Mouse (Mus musculus) spleen, postnatal 36 days (tissue): ENCODE results near the gene Plekha8.

Experiments
- DNase-seq, 2 experiments: peaks; one replicate each; pipeline ENCODE4 v3.0.0; 2022; ENCODE audit warnings: low spot score in 2 of 2, mixed read lengths in 1 of 2

Gene Plekha8

DNA sequence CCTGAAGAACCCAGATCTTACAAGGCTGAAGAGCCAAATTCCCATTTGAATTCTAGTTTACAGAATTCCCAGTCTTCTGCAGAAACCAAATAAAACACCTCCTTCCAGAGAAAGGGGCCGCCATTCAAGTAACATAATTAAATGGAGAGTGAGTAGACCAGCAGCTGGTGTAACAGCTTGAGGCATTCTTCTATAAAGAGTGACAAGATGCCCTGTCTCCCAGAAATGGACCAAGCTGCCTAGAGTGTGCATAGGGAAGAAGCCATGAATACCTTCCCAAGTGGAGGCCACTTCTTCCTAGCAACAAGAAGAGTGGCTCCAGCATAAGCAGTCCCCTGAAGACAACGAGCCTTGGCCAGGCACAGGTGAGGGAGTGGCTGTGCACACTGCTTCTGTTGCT, 47.0 kb downstream of the Plekha8 start:
- no peak for DNase-seq

DNA sequence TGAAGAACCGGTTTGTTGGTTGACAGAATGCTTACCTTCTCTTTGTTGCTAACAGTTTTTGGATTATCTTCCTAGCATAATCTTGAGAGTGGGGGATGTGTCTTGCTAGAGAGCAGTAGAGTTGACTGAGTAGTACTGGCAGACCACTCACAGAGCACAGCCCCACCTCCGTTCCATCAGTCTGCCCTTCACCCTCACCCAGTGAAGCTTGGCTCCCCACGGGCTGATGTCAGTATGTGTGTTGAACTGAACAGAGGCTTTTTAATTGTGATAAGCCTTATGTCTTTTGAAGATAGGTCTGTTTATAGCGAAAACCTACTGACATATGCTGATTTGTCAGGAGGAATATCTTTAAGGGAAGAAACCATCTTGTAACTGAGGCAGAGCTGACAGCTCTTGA, 48.3 kb downstream of the Plekha8 start:
- no peak for DNase-seq

DNA sequence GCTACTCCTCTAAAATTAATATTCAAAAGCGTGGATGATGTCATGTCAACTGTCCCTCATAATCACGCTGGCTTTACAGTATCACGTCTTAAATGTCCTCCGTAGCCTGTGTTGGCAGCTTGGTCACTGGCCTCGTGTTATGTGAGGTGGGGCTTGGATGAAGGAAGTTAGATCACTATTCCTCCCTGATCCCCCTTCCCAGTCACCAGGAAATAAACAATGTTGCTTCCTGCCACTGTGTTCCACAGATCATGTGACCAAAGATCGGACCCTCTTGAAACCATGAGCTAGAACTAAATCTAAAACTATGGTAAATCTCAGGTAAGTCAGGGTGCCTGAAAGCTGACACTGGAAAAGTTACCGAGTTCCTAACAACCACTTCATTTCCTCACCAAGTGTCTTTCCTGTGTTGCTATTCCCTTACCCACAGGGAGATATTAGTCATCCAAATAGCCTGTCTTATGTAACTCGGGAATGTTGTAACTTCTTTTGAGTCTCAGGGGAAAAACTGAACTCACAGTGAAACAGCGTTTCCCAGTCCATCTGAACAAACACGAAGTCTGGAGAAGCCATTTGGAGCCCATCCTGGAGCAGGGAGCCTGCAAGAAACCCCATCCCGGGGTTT, 60.7 kb downstream of the Plekha8 start:
- DNase-seq: no peak

DNA sequence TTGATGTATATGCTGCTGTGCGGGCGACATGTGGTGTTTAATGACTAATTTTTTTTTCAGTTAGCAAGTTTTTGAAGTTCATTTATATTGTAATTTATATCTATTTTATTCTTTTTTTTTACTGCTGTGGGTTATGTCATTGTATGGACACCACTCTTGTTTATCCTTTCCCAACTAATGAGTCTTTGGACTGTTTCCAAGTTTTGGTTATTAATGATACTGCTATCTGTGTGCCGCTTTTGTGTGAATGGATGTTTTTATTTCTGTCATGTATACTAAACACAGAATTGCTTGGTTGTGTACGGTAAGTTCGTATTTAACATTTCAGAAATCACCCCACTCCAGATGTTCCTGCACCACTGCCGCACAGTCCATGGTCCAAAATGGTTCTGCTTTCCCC, 63.0 kb downstream of the Plekha8 start:
- no peak for DNase-seq

DNA sequence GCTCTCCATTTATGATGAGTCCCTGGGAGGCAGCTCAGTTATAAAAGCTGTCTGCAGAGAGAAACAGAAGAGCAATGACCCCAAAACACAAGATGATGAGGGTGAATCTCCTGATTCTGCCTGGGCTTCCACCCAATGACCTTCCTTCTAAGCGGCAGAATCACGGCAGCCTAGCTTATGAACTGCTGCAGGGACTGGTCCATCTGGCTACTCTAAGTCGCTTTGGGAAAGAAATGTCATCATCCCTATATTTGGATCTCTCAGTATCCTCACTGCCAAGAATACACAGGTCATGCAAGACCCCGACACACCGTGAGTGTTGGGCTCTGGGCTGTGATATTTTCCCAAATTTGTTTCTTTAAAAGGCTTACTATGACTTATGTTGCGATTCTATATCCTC, 75.0 kb downstream of the Plekha8 start:
- DNase-seq: no peak

DNA sequence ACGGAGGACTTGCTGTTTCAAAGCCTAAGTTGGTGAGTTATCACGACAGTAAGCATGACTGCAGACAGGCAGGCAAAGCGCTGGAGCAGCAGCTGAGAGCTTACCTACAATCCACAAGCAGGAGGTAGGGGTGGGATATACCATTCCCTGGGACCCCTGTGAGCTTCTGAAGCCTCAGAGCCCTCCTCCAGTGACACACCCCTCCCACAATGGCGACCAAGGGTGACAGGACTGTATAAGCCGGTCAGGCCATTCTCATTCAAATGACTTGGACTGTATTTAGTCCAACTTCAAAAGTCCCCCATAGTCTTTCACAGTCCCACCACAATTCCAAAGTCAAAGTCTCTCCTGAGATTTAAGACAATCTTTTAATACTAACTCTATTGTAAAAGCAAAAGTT, 78.0 kb downstream of the Plekha8 start:
- DNase-seq: no peak

DNA sequence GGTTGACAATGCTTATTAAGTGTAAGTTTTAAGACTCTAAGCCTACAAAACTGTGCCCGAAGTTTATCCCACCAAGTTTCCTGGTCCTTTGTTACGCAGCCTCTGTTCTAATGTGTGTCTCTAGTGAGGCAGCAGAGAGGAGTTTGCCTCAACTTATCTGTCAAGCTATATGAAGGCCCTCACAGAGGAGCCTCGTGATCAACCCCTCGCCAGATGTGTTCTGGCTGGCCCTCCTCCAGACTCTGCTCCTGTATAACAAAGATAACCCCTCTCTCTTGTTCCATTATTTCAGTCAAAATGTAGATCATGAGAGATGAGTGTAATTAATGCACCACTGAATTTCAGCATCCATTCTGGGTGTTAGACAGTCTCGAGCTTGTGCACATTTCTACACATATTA, 84.8 kb downstream of the Plekha8 start:
- peak; percentile 44 to 68 for DNase-seq

DNA sequence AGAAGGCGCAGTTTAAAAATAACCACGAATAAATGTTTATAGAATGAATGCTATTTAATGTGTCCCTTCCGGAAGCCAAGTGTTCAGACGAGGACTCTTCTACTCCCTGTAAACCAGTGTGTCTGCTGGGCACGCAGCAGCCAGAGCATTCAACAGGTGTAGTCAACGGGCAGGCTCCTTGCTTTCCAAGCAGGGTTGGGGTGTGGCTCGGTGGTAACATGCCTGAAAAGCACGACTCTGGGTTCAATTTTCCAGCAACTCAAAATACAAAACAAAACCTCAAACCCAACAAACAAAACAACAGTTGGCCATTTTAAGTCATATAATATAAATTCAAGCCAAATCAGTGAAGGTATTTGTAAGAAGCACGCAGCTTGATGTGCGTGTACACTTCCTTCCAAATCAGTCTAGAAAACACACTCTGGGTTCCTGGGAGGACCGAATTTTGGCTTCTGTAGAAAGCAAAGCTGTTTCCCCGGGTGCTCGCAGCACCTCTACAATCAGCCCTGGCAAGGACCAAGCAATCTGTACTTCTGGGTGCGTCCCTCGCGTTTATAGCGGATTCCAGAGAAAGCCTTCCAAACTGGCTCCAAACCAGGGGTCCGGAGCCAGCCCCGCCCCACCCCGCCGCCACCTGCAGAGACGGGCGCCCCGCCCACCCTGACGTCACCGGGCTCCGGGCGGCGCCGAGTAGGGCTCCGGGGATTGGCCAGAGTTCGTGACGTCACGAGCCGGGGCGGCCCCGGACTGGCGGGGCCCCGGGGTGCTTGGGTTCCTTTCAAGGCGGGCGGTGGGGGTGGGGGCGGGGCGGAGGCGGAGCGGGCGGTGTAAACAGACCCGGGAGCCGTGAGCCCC, 86.2 kb downstream of the Plekha8 start, which contains the start of gene Mturn:
Gene Mturn, plus strand, starts transcription at position 734 of the 855 bp plus-strand sequence.
- DNase-seq: peak; percentile 99

DNA sequence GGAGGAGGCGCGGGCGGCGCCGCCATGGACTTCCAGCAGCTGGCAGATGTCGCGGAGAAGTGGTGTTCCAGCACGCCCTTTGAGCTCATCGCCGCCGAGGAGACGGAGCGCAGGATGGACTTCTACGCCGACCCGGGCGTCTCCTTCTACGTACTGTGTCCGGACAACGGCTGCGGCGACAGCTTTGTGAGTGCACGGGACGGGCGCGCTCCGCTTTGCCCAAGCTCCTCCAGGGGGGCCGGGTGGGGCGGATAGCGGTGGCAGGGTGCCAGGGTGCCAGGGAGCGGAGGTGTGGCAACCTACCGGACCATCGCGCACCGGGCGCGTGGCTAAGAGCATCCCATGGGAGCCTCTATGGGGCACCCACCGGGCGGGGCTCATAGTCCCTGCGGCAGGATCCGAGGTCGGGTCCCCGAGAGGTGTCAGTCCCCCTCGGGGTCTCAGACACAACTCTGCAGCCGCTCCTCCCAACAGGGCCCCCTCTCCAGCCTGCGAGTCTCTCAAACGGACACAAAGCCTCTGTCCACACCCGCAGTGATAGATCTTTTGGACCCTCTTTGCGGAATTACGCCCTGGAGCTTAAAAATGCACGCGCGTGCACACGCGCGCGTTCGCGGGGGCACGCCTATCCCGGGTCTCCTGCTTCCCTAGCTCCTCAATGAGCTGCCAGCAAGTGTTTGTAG, 87.0 kb downstream of the Plekha8 start:
- no peak for DNase-seq

DNA sequence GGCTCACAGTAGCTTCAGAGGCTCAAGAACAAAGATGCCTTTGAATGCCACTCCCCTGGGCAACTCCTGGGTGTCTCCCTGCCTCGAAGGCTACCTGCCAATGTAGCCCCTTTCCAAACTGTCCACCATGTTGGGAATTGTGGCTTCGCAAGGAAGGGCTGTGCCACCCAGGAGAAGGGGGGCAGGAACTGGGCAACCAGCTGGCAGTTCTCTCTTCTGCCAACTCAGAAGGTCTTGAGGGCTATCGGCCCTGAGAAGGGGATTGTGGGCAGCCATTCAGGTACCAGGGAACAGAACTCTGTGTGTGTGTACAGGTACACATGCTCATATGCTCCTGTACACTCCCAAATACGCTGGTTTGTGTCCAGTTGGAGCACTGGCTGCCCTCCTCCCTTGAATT, 89.2 kb downstream of the Plekha8 start:
- DNase-seq: no peak

DNA sequence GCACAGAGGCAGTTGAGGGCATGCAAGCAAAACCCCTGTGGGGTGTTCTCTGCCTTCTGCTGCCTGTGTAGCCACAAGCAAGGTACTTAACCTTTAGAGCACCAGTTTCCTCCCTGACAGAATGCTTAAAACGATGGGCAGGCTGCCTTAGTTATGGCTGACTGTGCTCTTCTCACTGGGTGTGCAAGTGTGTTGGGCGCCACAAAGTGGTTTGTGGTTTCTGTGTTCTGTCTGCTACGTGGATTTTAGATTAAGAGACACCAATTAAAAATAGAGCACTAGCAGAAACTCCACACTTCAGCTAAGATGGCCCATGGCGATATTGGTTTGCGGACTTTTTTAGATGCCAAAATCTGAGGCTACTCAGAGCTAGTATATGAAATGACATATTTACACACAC, 90.2 kb downstream of the Plekha8 start:
- DNase-seq: no peak

DNA sequence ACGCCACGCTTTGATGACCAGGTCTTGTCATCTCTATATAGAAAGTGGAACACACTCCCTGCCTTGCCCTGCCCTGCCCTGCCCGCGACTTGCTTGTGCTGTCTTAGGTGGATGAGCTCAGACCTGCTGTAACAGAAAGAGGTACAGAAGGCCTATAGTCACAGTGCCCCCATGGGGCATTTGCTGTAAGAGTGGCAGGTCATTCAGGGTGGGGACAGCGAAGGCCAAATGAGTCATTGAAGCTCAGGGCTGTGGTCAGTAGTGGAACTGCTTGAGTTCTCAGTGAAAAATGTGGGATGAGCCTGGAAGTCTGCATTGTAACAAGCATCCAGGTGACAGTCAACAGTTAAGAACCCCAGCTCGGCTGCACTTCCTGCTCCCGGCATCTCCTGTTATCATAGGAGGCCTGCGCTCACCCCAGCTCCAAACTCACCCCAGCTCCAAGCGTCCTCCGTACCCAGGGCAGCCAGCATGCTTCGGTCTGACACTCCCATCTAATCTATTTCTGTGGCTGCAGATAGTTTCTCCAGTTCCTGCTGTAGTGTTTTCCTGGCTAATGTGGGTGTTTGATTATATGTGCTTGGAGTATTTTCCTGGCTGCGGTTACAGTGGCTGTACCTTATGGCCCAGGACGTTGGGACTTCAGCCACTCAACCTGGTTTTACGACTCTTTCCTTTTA, 90.9 kb downstream of the Plekha8 start:
- DNase-seq: no peak

DNA sequence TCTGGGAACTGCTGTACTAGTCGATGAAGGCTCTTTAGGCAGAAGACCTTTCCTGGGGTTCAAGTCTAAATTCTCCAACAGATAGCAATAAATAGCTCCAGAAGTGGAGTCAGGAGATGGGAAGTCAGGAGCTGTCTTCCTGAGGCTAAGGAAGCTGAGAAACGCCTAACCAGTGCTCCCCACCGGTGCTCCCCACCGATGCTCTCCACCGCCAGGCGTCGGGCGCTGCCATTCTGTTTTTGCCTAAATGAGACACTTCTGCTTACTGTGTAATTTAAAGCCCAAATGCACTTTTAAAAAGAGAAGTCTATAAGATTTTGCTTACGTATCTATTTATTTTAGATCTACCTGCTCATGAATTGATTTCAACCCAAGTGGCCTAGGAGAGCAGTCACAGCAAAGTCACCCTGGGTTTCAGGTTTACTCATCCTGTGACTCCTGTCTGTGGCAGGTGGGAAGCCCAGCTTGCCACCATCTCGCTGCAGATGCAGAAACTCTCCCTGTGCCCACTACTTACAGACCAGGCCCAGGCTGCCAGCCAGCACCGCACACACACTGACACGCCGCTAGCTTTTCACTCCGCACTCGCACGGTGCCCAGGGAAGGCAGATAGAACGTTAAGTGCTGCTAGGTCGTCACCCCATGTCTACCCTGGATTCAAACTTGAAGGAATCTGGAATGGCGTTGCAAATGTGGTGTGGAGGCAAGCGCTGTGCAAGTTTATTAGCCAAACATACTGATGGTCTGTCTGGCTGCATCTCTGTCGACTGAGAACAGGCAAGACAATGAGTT, 92.2 kb downstream of the Plekha8 start:
- no peak for DNase-seq

DNA sequence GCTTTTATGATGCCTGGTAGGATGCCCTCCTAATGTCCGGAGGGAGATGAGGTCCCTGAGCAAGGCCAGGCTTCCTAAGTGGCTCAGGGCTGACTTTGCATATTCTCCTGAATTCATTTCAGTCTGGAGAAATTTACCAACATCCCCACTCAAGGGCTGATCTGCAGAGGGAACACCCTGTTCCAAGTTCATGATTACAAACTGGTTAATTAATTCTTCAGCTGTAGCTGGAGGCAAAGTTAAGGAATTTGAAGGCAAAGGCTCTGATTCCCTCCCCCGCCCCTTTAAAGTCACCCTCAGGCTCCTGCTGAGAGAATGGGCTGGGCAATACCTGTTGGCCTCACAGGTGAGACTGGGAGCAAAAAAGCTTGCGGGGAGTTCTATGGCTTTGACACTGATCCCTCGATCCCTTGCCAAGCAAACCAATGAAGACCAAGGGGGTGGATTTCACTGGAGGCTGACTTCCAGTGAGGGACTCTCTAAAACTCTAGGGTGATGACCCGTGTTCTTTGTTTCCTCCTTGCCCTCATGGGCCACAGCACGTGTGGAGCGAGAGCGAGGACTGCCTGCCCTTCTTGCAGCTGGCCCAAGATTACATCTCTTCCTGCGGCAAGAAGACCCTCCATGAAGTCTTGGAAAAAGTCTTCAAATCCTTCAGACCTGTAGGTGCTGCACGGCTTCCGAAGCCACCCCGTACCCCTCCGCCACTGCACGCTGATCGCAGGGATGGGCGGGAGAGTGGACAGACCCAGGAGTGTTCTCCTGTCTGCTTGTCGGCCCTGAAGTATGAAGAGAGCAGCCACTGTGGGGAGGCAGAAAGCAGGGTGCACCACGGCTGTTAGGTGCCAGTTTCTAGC, 93.8 kb downstream of the Plekha8 start:
- DNase-seq: no peak

DNA sequence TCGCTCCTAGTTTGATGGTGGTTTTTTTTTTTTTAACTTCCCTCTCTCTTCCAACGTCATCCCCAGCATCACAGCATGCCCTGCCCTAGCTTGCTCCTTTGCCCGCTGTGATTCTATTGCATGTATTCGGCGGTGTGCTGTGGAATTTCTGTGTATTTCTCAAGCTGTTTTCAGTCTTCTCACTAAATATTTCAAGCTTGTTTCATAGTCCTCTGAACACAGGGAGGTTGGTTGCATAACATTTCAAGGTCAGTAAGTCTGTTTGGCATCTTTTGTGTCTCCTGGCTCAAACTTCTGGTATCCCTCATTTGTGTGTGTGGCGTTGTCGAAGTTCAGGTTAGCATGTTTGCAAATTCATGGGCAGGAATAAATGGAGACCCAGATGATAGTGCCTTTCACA, 94.8 kb downstream of the Plekha8 start:
- DNase-seq: no peak

DNA sequence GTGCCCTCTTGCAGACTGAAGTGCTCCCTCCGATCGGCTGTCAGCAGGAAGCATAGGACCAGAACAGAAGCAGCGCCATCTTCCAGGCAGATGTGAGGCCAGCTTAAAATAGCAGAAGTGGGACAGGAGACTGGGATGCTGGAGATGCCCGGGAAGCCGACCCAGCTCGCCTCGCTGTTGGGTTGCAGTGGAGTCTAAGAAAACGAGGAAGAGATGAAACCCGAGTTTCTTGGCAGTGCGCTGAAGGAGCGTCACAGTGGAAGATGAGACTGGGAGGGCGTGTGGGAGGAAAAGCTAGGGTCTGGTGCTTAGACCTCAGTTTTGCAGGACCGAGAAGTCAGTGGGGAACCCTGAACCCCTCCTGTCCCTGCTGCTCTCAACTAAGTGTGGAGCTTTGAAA, 95.9 kb downstream of the Plekha8 start:
- DNase-seq: no peak

DNA sequence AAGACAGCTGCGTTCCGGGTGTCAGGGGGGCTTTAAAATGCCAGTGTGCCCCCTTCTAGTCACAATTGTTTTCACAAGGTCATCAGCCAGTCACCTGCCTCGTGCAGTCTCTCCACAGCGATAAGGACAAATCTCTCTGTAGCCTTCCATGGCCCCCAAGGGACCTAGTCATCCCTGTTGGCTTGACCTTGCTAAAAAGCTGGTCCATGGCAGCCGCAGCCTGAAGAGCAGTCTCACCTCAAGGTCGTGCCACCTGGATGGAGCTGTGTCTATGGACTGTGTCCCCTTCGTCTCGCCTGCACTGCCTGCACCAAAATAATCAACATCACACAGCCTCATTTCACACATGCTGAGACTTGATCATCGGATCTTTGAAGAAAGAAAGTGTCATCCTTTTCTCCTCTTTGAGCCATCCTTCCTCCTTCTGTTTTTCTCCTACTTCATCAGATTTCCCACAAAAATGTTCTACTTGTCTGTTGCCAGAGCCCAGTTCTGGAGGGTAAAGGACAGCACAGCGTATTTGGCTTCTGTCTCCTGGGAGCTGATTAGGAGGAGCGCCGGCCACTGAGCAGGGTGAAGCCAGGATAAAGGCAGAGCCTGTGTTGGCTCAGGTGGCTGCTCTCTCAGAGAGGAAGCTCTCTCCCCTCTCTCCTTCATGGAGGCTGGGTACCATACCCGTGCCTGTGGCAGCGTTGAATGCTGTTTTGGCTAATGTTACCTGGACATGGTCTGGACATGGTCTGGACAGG, 96.6 kb downstream of the Plekha8 start:
- no peak for DNase-seq

DNA sequence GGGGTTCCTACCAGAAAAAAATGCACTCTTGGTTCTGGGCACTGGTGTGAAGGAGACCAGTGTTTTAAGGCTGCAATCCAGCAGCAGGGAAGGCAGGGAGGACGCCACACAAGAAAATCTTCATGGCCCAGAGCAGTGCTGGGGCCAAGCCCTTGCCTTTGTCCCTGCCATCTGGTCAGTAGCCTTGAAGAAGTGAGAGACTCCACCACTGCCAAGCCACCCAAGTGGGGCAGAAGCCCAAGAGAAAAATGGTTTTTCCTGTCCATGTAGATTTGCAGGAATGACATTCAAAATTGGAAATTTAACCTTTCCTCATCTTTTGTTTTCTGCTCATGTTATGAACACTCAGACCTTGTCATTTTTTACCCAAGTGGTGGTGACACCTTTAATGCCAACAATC, 97.3 kb downstream of the Plekha8 start:
- DNase-seq: no peak

DNA sequence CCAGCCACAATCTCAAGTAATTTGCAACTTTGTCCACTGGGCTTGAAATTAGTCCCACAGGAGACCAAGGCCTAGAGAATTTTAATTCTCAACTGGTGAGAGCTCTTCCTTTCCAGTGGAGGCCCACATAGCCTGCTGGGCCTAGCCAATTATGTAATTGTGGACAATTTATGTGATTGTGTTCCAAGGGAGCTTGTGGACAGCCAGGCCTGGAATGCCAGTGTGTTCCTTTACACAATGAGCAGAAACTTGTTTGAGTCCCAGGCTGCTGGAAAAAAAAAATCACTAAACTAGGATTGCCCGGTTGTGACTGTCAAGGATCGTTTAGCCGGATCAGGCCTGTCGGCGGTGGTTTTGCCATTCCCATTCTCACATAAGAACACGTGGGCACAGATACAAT, 98.4 kb downstream of the Plekha8 start:
- DNase-seq: no peak
